Mouse (Mus musculus) left cerebral cortex, postnatal 4 days (tissue): Measurements from ENCODE around the gene Minar1. TPM values are rescaled to one million over a fixed set of nuclear protein-coding genes. Genes with fewer than 3 reads are reported as not detected.

ENCODE experiments used
- total RNA-seq, 2 experiments: library from RNA; stranded (reverse); gene quantifications; 2 replicates each; pipeline ENCODE4 v1.2.3; 2021

Minar1 gene
- total RNA-seq, 2 experiments from 2014 or later = 22.6 to 26.9 TPM

Other genes starting within 250 kb of the Minar1 start
- 10 to 100 TPM; 25.0 to 25.9 TPM for gene Tmed3, start 81.9 kb upstream of the Minar1 start, total RNA-seq
- 1 to 10 TPM; 3.2 to 3.5 TPM for gene Ankrd34c, start 115.3 kb upstream of the Minar1 start, total RNA-seq